Mouse (Mus musculus) E14TG2a.4 (cell line): ENCODE measurements around the gene Ush2a.

Experiments used
- CTCF ChIP-seq: conservative IDR thresholded peaks from 2 replicates; pipeline ENCODE4 v1.5.1; 2014; ENCODE audit warnings: low read length
- NANOG ChIP-seq: IDR thresholded peaks from 2 replicates; pipeline ENCODE4 v1.6.1; 2014; ENCODE audit warnings: borderline replicate concordance, low read length, mixed read lengths
- POU5F1 ChIP-seq: IDR thresholded peaks from 2 replicates; pipeline ENCODE4 v1.6.1; 2014; ENCODE audit warnings: low read length, borderline replicate concordance

DNA sequence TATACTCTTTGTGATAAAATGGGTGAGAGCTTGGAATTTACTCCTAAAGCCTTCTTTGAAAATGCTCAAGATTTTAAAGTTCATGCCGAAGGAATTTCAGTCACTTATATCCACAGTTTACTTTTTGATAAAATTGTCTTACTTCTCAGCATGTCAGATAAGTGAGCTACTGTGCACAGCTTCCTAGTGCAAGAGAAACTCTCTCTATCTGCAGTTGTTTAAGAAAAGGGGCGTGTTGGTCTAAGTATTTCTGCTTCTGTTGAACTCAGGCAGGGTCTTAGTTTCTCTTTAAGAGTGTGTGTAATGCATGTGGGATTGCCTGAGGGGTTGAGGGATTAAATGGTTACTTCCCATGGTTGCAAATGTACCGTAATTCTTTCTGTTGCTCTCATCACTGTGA lies 381.3 kb downstream of the Ush2a start:
- TF ChIP-seq CTCF (no peak), NANOG (no peak), POU5F1 (no peak)
